Mouse (Mus musculus): Measurements from ENCODE around the gene Rad51c. TPM values are rescaled to one million over a fixed set of nuclear protein-coding genes. Genes with fewer than 3 reads are reported as not detected.
"Not testable (repeated sequence)": the region's sequence is repeated elsewhere in the genome, so short reads cannot be mapped to it uniquely, and the experiment has no call there.

Rad51c gene
- polyA plus RNA-seq, 1 experiment: 4.0 TPM

- not testable (repeated sequence) for H3K79me2 ChIP-seq (ENCODE audit: control insufficient read depth, insufficient read depth); H3K4me3 ChIP-seq (ENCODE audit: insufficient read depth, poor library complexity, severe bottlenecking); H3K79me3 ChIP-seq (ENCODE audit: low read depth)
These were observed 43.9 kb upstream of the Rad51c start for GRCm38 (mm10) chr11:87448476-87449199.

DNA sequence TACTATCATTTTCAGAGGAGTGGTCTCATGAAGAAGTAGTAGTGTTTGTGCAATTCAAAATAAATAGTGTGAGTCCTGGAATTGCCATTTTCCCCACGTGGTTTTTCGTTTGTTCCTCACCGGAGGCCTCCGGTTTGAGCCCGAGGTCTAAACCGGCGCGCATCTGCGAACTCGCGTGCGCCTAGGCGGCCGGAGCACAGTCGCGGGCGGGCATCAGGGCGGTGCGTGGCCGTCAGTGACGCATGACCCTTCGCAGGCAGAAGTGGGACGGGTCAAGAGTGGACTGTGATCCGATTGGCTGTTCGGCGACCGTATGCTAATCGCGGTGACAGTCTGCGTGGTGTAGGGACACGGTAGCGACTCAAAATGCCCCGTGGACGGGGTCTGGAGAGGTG lies 43.3 kb upstream of the Rad51c start:
- H3K79me2 ChIP-seq (ENCODE audit: control insufficient read depth, insufficient read depth); H3K27me3 ChIP-seq (ENCODE audit: control insufficient read depth, insufficient read depth, insufficient read length); H3K36me3 ChIP-seq (ENCODE audit: control insufficient read depth, insufficient read depth); H3K79me3 ChIP-seq (ENCODE audit: low read depth): not testable (repeated sequence)
- peak overlapping the region; percentile 44 for H3ac ChIP-seq (ENCODE audit: control insufficient read depth, insufficient read length, low read depth)
- peak overlapping the region; percentile 18 for H3K4me3 ChIP-seq (ENCODE audit: insufficient read depth, poor library complexity, severe bottlenecking)
- TF ChIP-seq MAX (IDR thresholded peaks at IDR 0.05): peak; percentile 36

More at GRCm38 (mm10) chr11:87448476-87449199, 43.9 kb upstream of the Rad51c start:
- not testable (repeated sequence) for H3K36me3 ChIP-seq (ENCODE audit: control insufficient read depth, insufficient read depth); H3K27me3 ChIP-seq (ENCODE audit: control insufficient read depth, insufficient read depth, insufficient read length); H3ac ChIP-seq (ENCODE audit: control insufficient read depth, insufficient read length, low read depth)
- TF ChIP-seq USF1 (IDR thresholded peaks at IDR 0.05; ENCODE audit: low read depth): peak; percentile 92
- peak; percentile 98 for TF ChIP-seq MAX (IDR thresholded peaks at IDR 0.05)
- peak; percentile 9 for TF ChIP-seq CEBPB (IDR thresholded peaks at IDR 0.05; ENCODE audit: low read depth)

DNA sequence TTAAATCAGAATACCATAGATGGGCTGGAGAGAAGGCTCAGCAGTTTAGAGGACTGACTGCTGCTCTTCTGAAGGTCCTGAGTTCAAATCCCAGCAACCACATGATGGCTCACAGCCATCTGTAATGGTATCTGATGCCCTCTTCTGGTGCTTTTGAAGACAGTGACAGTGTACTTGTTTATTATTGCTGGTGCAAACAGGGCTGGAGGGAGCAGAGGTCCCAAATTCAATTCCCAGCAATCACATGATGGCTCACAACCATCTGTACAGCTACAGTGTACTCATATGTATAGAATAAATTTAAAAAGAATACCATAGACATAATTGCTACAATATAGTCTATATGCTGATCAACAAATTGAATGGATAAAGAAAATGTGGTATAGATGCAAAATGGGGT lies 42.7 kb upstream of the Rad51c start:
- TF ChIP-seq CTCF (IDR thresholded peaks at IDR 0.05; ENCODE audit: control insufficient read depth, insufficient read depth, insufficient read length): no peak
- no peak for TF ChIP-seq FOSL1 (IDR thresholded peaks at IDR 0.05; ENCODE audit: insufficient read depth, low read length, poor library complexity, severe bottlenecking)
- no peak for TF ChIP-seq MYOD1 (IDR thresholded peaks at IDR 0.05; ENCODE audit: control insufficient read depth, insufficient read length, low read depth)
- TF ChIP-seq CEBPB (IDR thresholded peaks at IDR 0.05; ENCODE audit: low read depth): no peak
- no peak for TF ChIP-seq USF1 (IDR thresholded peaks at IDR 0.05; ENCODE audit: low read depth)
- no peak for TF ChIP-seq MYOG (IDR thresholded peaks at IDR 0.05; ENCODE audit: control insufficient read depth, extremely low read depth, insufficient read length)
- no peak for TF ChIP-seq MAX (IDR thresholded peaks at IDR 0.05)
- H3K36me3 ChIP-seq (ENCODE audit: control insufficient read depth, insufficient read depth): no peaks in the 10 kb centered on the region
- H3K27me3 ChIP-seq (ENCODE audit: control insufficient read depth, insufficient read depth, insufficient read length): no peaks in the 10 kb centered on the region
- H3K79me2 ChIP-seq (ENCODE audit: control insufficient read depth, insufficient read depth): no peaks in the 10 kb centered on the region
- H3ac ChIP-seq (ENCODE audit: control insufficient read depth, insufficient read length, low read depth): no peak overlapping the region
- no peaks in the 10 kb centered on the region for H3K79me3 ChIP-seq (ENCODE audit: low read depth)
- H3K4me3 ChIP-seq (ENCODE audit: insufficient read depth, poor library complexity, severe bottlenecking): no peak overlapping the region

GRCm38 (mm10) chr11:87446159-87446558 lies 41.4 kb upstream of the Rad51c start:
- no peak overlapping the region for H3K4me3 ChIP-seq (ENCODE audit: insufficient read depth, poor library complexity, severe bottlenecking)
- no peaks in the 10 kb centered on the region for H3K79me3 ChIP-seq (ENCODE audit: low read depth)
- H3K79me2 ChIP-seq (ENCODE audit: control insufficient read depth, insufficient read depth): no peaks in the 10 kb centered on the region
- no peak overlapping the region for H3ac ChIP-seq (ENCODE audit: control insufficient read depth, insufficient read length, low read depth)
- H3K36me3 ChIP-seq (ENCODE audit: control insufficient read depth, insufficient read depth): no peaks in the 10 kb centered on the region
- no peak for TF ChIP-seq MAX (IDR thresholded peaks at IDR 0.05)
- TF ChIP-seq FOSL1 (IDR thresholded peaks at IDR 0.05; ENCODE audit: insufficient read depth, low read length, poor library complexity, severe bottlenecking): no peak
- no peak for TF ChIP-seq MYOG (IDR thresholded peaks at IDR 0.05; ENCODE audit: control insufficient read depth, extremely low read depth, insufficient read length)
- TF ChIP-seq MYOD1 (IDR thresholded peaks at IDR 0.05; ENCODE audit: control insufficient read depth, insufficient read length, low read depth): no peak
- no peak for TF ChIP-seq USF1 (IDR thresholded peaks at IDR 0.05; ENCODE audit: low read depth)
- TF ChIP-seq CTCF (IDR thresholded peaks at IDR 0.05; ENCODE audit: control insufficient read depth, insufficient read depth, insufficient read length): no peak
- TF ChIP-seq CEBPB (IDR thresholded peaks at IDR 0.05; ENCODE audit: low read depth): no peak
- H3K27me3 ChIP-seq (ENCODE audit: control insufficient read depth, insufficient read depth, insufficient read length): no peaks in the 10 kb centered on the region

DNA sequence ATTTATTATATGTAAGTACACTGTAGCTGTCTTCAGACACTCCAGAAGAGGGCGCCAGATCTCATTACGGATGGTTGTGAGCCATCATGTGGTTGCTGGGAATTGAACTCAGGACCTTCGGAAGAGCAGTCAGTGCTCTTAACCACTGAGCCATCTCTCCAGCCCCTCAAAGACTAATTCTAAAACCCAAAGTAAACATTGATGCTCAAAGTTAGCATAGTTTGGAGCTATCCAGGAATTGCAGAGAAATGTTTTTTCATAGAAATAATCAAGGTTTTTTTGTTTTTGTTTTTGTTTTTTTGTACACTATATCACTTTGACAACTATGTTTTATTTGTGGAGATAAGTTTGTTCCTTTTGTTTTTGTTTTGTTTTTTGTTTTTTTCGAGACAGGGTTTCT lies 40.8 kb upstream of the Rad51c start:
- not testable (repeated sequence) for H3K36me3 ChIP-seq (ENCODE audit: control insufficient read depth, insufficient read depth); H3K79me3 ChIP-seq (ENCODE audit: low read depth); H3K4me3 ChIP-seq (ENCODE audit: insufficient read depth, poor library complexity, severe bottlenecking); H3K79me2 ChIP-seq (ENCODE audit: control insufficient read depth, insufficient read depth); H3K27me3 ChIP-seq (ENCODE audit: control insufficient read depth, insufficient read depth, insufficient read length); H3ac ChIP-seq (ENCODE audit: control insufficient read depth, insufficient read length, low read depth)

DNA sequence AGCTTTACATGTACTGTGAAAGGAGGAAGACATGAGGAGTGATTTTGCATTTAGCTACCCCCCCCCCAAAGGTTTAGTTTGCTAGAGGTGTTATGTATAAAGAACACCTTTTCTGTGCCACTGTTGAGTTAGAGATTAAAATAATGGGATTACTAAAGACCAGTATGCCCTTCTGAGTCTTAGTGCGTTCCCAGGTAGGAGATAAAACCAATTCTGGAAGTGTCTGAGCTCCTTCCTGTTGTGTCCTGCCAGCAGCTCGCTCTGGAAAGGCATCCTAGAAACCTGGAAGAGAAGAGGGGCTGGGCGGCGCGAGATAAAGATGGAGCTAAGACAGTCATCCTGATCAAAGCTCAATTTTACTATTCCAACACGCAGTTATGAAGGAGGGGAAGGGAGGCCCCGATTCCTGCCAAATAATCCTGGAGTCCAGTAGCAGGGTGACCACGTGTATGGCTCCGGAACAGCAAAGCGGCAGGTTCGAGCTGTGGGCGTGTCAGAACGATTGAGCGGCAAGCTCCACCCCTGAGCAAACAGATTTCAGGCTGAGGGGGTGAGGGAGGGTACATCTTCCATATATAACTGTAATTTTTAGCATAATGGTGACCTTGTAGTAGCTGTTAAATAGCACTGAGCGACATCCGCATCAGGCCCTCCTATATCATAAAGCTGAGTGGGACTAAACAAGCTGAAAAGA lies 40.1 kb upstream of the Rad51c start:
- H3ac ChIP-seq (ENCODE audit: control insufficient read depth, insufficient read length, low read depth): no peak overlapping the region
- H3K79me3 ChIP-seq (ENCODE audit: low read depth): no peaks in the 10 kb centered on the region
- H3K36me3 ChIP-seq (ENCODE audit: control insufficient read depth, insufficient read depth): no peaks in the 10 kb centered on the region
- no peak for TF ChIP-seq FOSL1 (IDR thresholded peaks at IDR 0.05; ENCODE audit: insufficient read depth, low read length, poor library complexity, severe bottlenecking)
- TF ChIP-seq CEBPB (IDR thresholded peaks at IDR 0.05; ENCODE audit: low read depth): no peak
- no peak for TF ChIP-seq MYOD1 (IDR thresholded peaks at IDR 0.05; ENCODE audit: control insufficient read depth, insufficient read length, low read depth)
- no peak for TF ChIP-seq USF1 (IDR thresholded peaks at IDR 0.05; ENCODE audit: low read depth)
- no peak for TF ChIP-seq CTCF (IDR thresholded peaks at IDR 0.05; ENCODE audit: control insufficient read depth, insufficient read depth, insufficient read length)
- no peak for TF ChIP-seq MYOG (IDR thresholded peaks at IDR 0.05; ENCODE audit: control insufficient read depth, extremely low read depth, insufficient read length)
- TF ChIP-seq MAX (IDR thresholded peaks at IDR 0.05): no peak
- no peaks in the 10 kb centered on the region for H3K79me2 ChIP-seq (ENCODE audit: control insufficient read depth, insufficient read depth)
- no peaks in the 10 kb centered on the region for H3K27me3 ChIP-seq (ENCODE audit: control insufficient read depth, insufficient read depth, insufficient read length)
- H3K4me3 ChIP-seq (ENCODE audit: insufficient read depth, poor library complexity, severe bottlenecking): no peak overlapping the region

DNA sequence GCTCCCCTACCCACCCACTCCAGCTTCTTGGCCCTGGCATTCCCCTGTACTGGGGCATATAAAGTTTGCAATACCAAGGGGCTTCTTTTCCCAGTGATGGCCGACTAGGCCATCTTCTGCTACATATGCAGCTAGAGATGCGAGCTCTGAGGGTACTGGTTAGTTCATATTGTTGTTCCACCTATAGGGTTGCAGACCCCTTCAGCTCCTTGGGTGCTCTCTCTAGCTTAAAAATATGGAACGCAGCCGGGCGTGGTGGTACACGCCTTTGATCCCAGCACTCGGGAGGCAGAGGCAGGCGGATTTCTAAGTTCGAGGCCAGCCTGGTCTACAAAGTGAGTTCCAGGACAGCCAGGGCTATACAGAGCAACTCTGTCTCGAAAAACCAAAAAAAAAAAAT lies 39.3 kb upstream of the Rad51c start:
- H3K79me3 ChIP-seq (ENCODE audit: low read depth): not testable (repeated sequence)

More for the DNA sequence above, 39.3 kb upstream of the Rad51c start:
- H3K27me3 ChIP-seq (ENCODE audit: control insufficient read depth, insufficient read depth, insufficient read length); H3K4me3 ChIP-seq (ENCODE audit: insufficient read depth, poor library complexity, severe bottlenecking); H3ac ChIP-seq (ENCODE audit: control insufficient read depth, insufficient read length, low read depth); H3K36me3 ChIP-seq (ENCODE audit: control insufficient read depth, insufficient read depth); H3K79me2 ChIP-seq (ENCODE audit: control insufficient read depth, insufficient read depth): not testable (repeated sequence)
